In the genomic region with DNA sequence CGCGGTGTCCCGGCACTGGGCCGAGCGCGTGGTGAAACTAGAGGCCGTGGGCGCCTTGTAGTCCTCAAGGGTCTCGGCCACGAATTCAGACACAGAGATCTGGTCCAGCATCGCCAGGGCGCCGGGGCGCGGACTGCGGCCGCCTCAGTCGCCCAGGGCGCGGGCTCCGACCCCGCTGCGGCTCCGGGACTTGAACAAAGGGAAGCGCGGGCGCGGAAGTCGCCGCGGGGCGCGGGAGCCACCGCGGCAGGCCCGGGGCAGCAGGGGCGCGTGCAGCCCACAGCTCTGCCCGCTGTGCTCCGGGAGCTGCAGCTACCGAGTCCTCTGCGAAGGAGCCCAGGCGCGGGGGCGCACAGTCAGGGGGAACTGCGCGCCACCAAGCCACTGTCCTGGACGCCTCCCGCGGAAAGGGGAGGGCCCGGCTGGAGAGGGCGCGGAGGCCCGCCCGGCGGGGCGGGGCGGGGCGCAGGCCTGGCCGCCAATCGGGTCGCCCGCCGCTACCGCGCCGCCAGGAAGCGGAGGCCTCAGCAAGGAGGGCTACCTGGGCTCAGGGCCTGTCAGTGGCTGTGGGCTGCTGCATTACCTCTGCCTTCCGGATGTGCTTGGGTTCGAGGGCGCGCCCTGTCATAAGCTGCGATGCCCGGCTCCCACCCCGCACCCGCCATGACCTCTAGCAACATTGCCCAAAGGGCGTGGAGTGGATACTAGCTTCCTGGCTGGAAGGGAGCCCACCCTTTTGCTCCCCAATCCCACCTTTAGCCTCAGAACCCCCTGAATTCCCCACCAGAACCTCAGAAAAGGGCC, we compare ENCODE assay signal across 8 mouse cellular contexts.
DNase-seq lines count a peak whose midpoint lies in the region; ATAC-seq and TF ChIP-seq lines count a peak whose summit lies in the region.
"Not testable (repeated sequence)": the region's sequence is repeated elsewhere in the genome, so short reads cannot be mapped to it uniquely, and the experiment has no call there.

No protein-coding gene starts in this region.

- TF ChIP-seq EP300 in heart, adult 2 months (IDR thresholded peaks at IDR 0.05; ENCODE audit: insufficient read depth, low read depth, low read length); lung, postnatal 0 days (IDR thresholded peaks at IDR 0.05): not testable (repeated sequence)

- intact Hi-C loops in heart, adult 2 months (cut with DNase I); left cerebral cortex, postnatal 36 days (cut with DNase I): not testable (repeated sequence)

- H3K79me2 ChIP-seq in heart, adult 2 months (replicated peaks; ENCODE audit: control insufficient read depth, insufficient read depth, low read length): not testable (repeated sequence)

- H3K9ac ChIP-seq in embryonic facial prominence, embryonic 14.5 days (ENCODE audit: low read depth, low read length): peak overlapping the region; percentile 78
- H3K9ac ChIP-seq in heart, adult 2 months (ENCODE audit: low read depth, low read length): 0 out of 2 replicates have a peak overlapping the region, but pooled peaks have one; percentile 45
- not testable (repeated sequence) for H3K9ac ChIP-seq in hindbrain, postnatal 0 days (replicated peaks; ENCODE audit: low read length); lung, postnatal 0 days (replicated peaks; ENCODE audit: low read depth)

- H3K27me3 ChIP-seq in embryonic facial prominence, embryonic 14.5 days (replicated peaks; ENCODE audit: control insufficient read depth, insufficient read depth, low read length); heart, adult 2 months (ENCODE audit: control insufficient read depth, insufficient read depth, low read length); hindbrain, postnatal 0 days (ENCODE audit: insufficient read depth, low read length); lung, postnatal 0 days (replicated peaks; ENCODE audit: insufficient read depth, low read length): not testable (repeated sequence)

- not testable (repeated sequence) for TF ChIP-seq POLR2A in heart, adult 2 months (IDR thresholded peaks at IDR 0.05; ENCODE audit: insufficient read depth, low read depth, low read length)

- H3K4me3 ChIP-seq in embryonic facial prominence, embryonic 14.5 days (ENCODE audit: low read depth, low read length): peak overlapping the region; percentile 58
- H3K4me3 ChIP-seq in heart, adult 2 months: peak overlapping the region; percentile 51
- H3K4me3 ChIP-seq in hindbrain, postnatal 0 days (ENCODE audit: low read length): peak overlapping the region; percentile 43
- peak overlapping the region; percentile 40 for H3K4me3 ChIP-seq in lung, postnatal 0 days (ENCODE audit: low read depth, low read length)

- ATAC-seq in embryonic facial prominence, embryonic 14.5 days (ENCODE audit: low read depth); hindbrain, postnatal 0 days; lung, postnatal 0 days: not testable (repeated sequence)

- WGBS in embryonic facial prominence, embryonic 14.5 days: 1% methylated on average over 16 of the region's 77 CpGs
- WGBS in heart, adult 2 months: 2% methylated on average over 69 of the region's 77 CpGs
- 4% methylated on average over 41 of the region's 77 CpGs for WGBS in hindbrain, postnatal 0 days
- 1% methylated on average over 36 of the region's 77 CpGs for WGBS in lung, postnatal 0 days

- peak overlapping the region; percentile 47 for H3K4me2 ChIP-seq in embryonic facial prominence, embryonic 14.5 days (ENCODE audit: low read depth, low read length)
- H3K4me2 ChIP-seq in hindbrain, postnatal 0 days (ENCODE audit: low read depth, low read length): peak overlapping the region; percentile 44; the same call in 1 of the 2 replicates
- peak overlapping the region; percentile 61 for H3K4me2 ChIP-seq in lung, postnatal 0 days (replicated peaks; ENCODE audit: low read depth, low read length)

- not testable (repeated sequence) for TF ChIP-seq CTCF in heart, adult 2 months (IDR thresholded peaks at IDR 0.05); hindbrain, postnatal 0 days (IDR thresholded peaks at IDR 0.05; ENCODE audit: low read depth); lung, postnatal 0 days (IDR thresholded peaks at IDR 0.05)

- H3K4me1 ChIP-seq in embryonic facial prominence, embryonic 14.5 days (ENCODE audit: control insufficient read depth, insufficient read depth, low read length); heart, adult 2 months (ENCODE audit: control insufficient read depth, insufficient read depth, low read length); hindbrain, postnatal 0 days (ENCODE audit: insufficient read depth, low read length); lung, postnatal 0 days (ENCODE audit: insufficient read depth, low read depth, low read length): not testable (repeated sequence)

- not testable (repeated sequence) for H3K27ac ChIP-seq in embryonic facial prominence, embryonic 14.5 days (replicated peaks; ENCODE audit: low read depth, low read length); heart, adult 2 months; lung, postnatal 0 days (ENCODE audit: low read length)
- peak overlapping the region; percentile 46 for H3K27ac ChIP-seq in hindbrain, postnatal 0 days

- not testable (repeated sequence) for H3K36me3 ChIP-seq in embryonic facial prominence, embryonic 14.5 days (ENCODE audit: control insufficient read depth, insufficient read depth, low read length); heart, adult 2 months (ENCODE audit: control insufficient read depth, insufficient read depth, low read length); hindbrain, postnatal 0 days (ENCODE audit: insufficient read depth, low read length); lung, postnatal 0 days (ENCODE audit: insufficient read depth, low read length)

- not testable (repeated sequence) for H3K9me3 ChIP-seq in embryonic facial prominence, embryonic 14.5 days (ENCODE audit: control insufficient read depth, low read length); hindbrain, postnatal 0 days (ENCODE audit: low read length); lung, postnatal 0 days (ENCODE audit: low read length)

- DNase-seq in ZHBTc4 (ENCODE audit: low read depth, low spot score): peak; percentile 0
- peak; percentile 9 for DNase-seq in embryonic facial prominence, embryonic 14.5 days (ENCODE audit: low spot score)
- peak; percentile 18 to 37 for DNase-seq in heart, adult 2 months
- peak; percentile 6 for DNase-seq in hindbrain, postnatal 0 days (ENCODE audit: low spot score)
- DNase-seq in left cerebral cortex, postnatal 36 days (ENCODE audit: low spot score in 2 of 2): peak; percentile 9 to 22
- not testable (repeated sequence) for DNase-seq in lung, postnatal 0 days (ENCODE audit: low spot score)
- peak; percentile 23 for DNase-seq in ovary, postnatal 10 days (ENCODE audit: low spot score)
- peak; percentile 26 for DNase-seq in thymus, postnatal 0 days (ENCODE audit: low spot score)
